Mouse (Mus musculus) kidney, embryonic 16.5 days (tissue): Measurements from ENCODE around the gene Pkmyt1. TPM values are rescaled to one million over a fixed set of nuclear protein-coding genes. Genes with fewer than 3 reads are reported as not detected.

Source experiments
- ATAC-seq: fragments of 200-750 bp; cut with Nextera tagmentation; 2 replicates; pipeline ENCODE4 v1.8.0; 2017; ENCODE audit warnings: moderate TSS enrichment; ENCODE audit not compliant: low FRiP score, low TSS enrichment
- H3K27ac ChIP-seq: fragments of 300-500 bp; sonication (generic); 2 replicates; pipeline ENCODE4 v1.5.1; 2014; ENCODE audit warnings: low read length
- H3K27me3 ChIP-seq: fragments of 300-500 bp; sonication (generic); 2 replicates; pipeline ENCODE4 v1.6.1; 2014; ENCODE audit warnings: low read length, control low read depth, mixed read lengths; ENCODE audit not compliant: insufficient read depth
- H3K36me3 ChIP-seq: fragments of 300-500 bp; sonication (generic); 2 replicates; pipeline ENCODE4 v1.6.1; 2014; ENCODE audit warnings: low read length, control low read depth, mixed read lengths; ENCODE audit not compliant: insufficient read depth
- H3K4me1 ChIP-seq: fragments of 300-500 bp; sonication (generic); 2 replicates; pipeline ENCODE4 v1.6.1; 2014; ENCODE audit warnings: low read length, control low read depth, mixed read lengths; ENCODE audit not compliant: insufficient read depth
- H3K4me2 ChIP-seq: fragments of 300-500 bp; sonication (generic); replicated peaks from 2 replicates; pipeline ENCODE4 v1.6.1; 2014; ENCODE audit warnings: low read depth, low read length
- H3K4me3 ChIP-seq: fragments of 300-500 bp; sonication (generic); 2 replicates; pipeline ENCODE4 v1.5.1; 2014; ENCODE audit warnings: mild to moderate bottlenecking, low read length
- H3K9ac ChIP-seq: fragments of 300-500 bp; sonication (generic); replicated peaks from 2 replicates; pipeline ENCODE4 v1.6.1; 2014; ENCODE audit warnings: low read length
- H3K9me3 ChIP-seq: fragments of 300-500 bp; sonication (generic); 2 replicates; pipeline ENCODE4 v1.6.1; 2016; ENCODE audit warnings: low read length, control low read depth
- WGBS: fragments of 180-500 bp; shearing (Covaris S2); extraction: QIAGEN DNeasy Blood & Tissue Kit; methylation state at CpG from one replicate; pipeline ENCODE4 v1.1.7; 2014; 5-methylcytosine and 5-hydroxymethylcytosine counted together
- polyA plus RNA-seq: library from polyadenylated mRNA; unstranded; fragments of >200 nt; fragmentation: Nextera tagmentation; extraction: Ambion mirVana; gene quantifications from 2 replicates; pipeline ENCODE4 v1.2.1, GENCODE M21; 2015

The Pkmyt1 gene
- 53.0 and 56.2 TPM in 2 replicates for polyA plus RNA-seq

DNA sequence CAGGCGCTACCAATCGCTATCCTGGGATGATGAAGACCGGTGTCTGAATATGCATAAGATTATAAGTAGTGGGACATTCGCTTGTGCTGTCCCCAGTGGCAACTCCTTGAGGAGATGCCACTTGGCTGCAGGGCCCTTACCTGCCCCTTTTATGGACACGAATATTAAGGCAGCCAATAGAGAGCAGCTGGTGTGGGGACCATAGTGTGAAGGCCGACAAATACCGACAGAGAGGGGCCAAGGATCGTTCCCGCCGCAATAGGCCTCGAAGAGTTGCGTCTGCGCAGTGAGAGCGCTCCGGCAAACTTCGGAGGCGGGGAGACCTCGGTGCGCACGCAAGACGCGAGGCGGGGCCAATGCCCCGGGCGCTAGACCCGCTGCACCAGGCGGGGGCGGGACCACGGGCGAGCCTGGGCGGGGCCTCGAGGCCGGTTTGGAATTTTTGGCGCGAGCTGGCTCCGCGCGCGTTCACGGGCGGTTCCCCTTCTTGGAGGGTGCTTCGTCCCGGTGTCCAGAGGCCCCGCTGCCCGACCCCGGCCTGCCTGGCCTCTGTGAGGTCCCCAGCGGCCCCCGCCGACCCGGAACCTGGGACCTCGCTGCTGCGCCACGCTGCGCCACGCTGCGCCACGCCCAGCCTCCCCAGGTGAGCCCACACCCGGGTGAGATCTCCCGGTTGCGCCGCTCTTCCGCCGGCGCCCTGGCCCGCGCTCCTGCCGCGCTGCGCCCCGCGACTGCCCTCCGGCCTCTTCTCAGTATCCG lies at the start of gene Pkmyt1:
TSS of gene Pkmyt1 (plus strand) at position 338 of the 759 bp plus-strand sequence.
- WGBS = 1% methylated on average over 72 of the region's 73 CpGs
- H3K4me3 ChIP-seq = peak within 1 kb of the TSS; percentile 84
- no peaks in the 10 kb centered on the region for H3K36me3 ChIP-seq
- H3K9me3 ChIP-seq = no peaks in the 10 kb centered on the region
- H3K27ac ChIP-seq = peak within 1 kb of the TSS; percentile 90
- H3K27me3 ChIP-seq = no peaks in the 10 kb centered on the region
- H3K9ac ChIP-seq = peak within 1 kb of the TSS; percentile 86
- peak within 1 kb of the TSS; percentile 59 for H3K4me2 ChIP-seq
- peak; percentile 93 for ATAC-seq
- H3K4me1 ChIP-seq = peaks cover 12% of the 10 kb centered on the region

- peak overlapping the region; percentile 65 for H3K4me3 ChIP-seq
- peak overlapping the region; percentile 74 for H3K9ac ChIP-seq
- H3K4me2 ChIP-seq = peak overlapping the region; percentile 91
- H3K36me3 ChIP-seq = no peaks in the 10 kb centered on the region
- no peak for ATAC-seq
- peaks cover 22% of the 10 kb centered on the region for H3K27me3 ChIP-seq
- peak overlapping the region; percentile 85 for H3K27ac ChIP-seq
- no peaks in the 10 kb centered on the region for H3K9me3 ChIP-seq
- WGBS = under 1% methylated on average over 31 of the region's 37 CpGs
- peaks cover 48% of the 10 kb centered on the region for H3K4me1 ChIP-seq
Measured at GRCm38 (mm10) chr17:23676473-23677031, 49.6 kb upstream of the Pkmyt1 start.

DNA sequence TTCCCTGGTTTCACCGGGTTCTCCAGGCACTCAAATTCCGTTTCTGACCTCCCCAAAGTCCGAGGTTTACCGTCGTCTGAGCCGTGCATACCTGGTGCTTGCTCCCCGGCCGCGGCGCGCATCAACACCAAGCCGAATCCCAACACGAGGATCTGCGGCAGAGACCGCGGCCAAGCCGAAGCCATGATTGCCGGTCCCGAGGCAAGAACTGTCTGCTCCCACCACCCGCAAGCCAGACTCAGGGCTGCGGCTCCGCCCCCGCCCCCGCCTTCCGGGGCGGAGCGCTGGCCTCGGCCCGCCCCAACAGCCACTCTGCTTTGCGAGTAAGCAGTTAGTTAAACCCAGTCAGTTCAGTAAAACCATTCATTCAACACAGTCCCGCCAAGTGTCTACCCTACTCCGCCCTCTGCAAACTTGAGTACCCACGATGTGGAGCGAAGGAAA lies 48.9 kb upstream of the Pkmyt1 start, which contains the start of gene Tnfrsf12a:
TSS of gene Tnfrsf12a (minus strand) at position 233 of the 444 bp plus-strand sequence.
- Histone ChIP-seq H3K36me3 (no peaks in the 10 kb centered on the region), H3K9ac (peak within 1 kb of the TSS; percentile 74), H3K4me1 (peaks cover 55% of the 10 kb centered on the region), H3K27ac (peak within 1 kb of the TSS; percentile 85), H3K4me2 (peak within 1 kb of the TSS; percentile 91), H3K9me3 (no peaks in the 10 kb centered on the region), H3K27me3 (peaks cover 27% of the 10 kb centered on the region), H3K4me3 (peak within 1 kb of the TSS; percentile 65)
- ATAC-seq = peak; percentile 24
- under 1% methylated on average over 34 of the region's 34 CpGs for WGBS

GRCm38 (mm10) chr17:23679127-23679835 lies 46.9 kb upstream of the Pkmyt1 start, which contains the start of gene Cldn6:
TSS of gene Cldn6 (plus strand) at chr17:23679249.
- ATAC-seq = no peak
- no peaks in the 10 kb centered on the region for H3K36me3 ChIP-seq
- peaks cover 39% of the 10 kb centered on the region for H3K27me3 ChIP-seq
- peaks cover 57% of the 10 kb centered on the region for H3K4me1 ChIP-seq
- H3K27ac ChIP-seq = peak within 1 kb of the TSS; percentile 54
- 3% methylated on average over 38 of the region's 38 CpGs for WGBS
- no peaks in the 10 kb centered on the region for H3K9me3 ChIP-seq
- peak within 1 kb of the TSS; percentile 74 for H3K9ac ChIP-seq
- H3K4me2 ChIP-seq = peak within 1 kb of the TSS; percentile 56
- peak within 1 kb of the TSS; percentile 52 for H3K4me3 ChIP-seq

DNA sequence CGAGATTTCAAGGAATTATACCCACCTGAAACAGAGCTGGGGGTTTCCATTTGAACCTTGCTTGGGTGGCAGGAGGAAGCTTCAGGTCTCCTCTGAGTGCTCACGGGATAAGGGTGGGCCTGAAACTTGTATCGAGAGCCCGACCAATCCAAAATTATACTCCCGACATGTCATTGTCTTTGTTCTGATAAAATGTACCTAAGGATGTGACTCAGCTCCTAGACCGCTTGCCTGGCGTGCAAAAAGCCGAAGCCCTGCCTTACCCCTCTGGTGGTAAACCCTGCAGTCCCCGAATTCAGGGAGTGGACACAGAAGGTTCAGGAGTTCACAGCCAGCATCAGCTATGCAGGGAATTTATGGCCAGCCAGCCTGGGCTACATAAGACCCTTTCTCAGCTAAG lies 45.8 kb upstream of the Pkmyt1 start:
- no peak for ATAC-seq
- 64% methylated on average over 9 of the region's 9 CpGs for WGBS
- Histone ChIP-seq H3K4me2 (peak overlapping the region; percentile 56), H3K36me3 (no peaks in the 10 kb centered on the region), H3K9ac (peak overlapping the region; percentile 74), H3K27me3 (peaks cover 43% of the 10 kb centered on the region), H3K27ac (peak overlapping the region; percentile 54), H3K9me3 (no peaks in the 10 kb centered on the region), H3K4me3 (peak overlapping the region; percentile 52), H3K4me1 (peaks cover 51% of the 10 kb centered on the region)

GRCm38 (mm10) chr17:23681086-23681485 lies 45.0 kb upstream of the Pkmyt1 start:
- no peak for ATAC-seq
- 46% methylated on average over 10 of the region's 10 CpGs for whole genome bisulfite sequencing
- Histone ChIP-seq H3K4me2 (peak overlapping the region; percentile 56), H3K27ac (peak overlapping the region; percentile 86; the same call in 1 of the 2 replicates), H3K9me3 (no peaks in the 10 kb centered on the region), H3K36me3 (no peaks in the 10 kb centered on the region), H3K4me3 (peak overlapping the region; percentile 52; the same call in 1 of the 2 replicates), H3K4me1 (peaks cover 43% of the 10 kb centered on the region), H3K9ac (0 out of 2 replicates have a peak overlapping the region, but pooled peaks have one; percentile 13), H3K27me3 (peaks cover 43% of the 10 kb centered on the region)

- peak; percentile 14; the same call in 1 of the 2 replicates for ATAC-seq
- Histone ChIP-seq H3K36me3 (no peaks in the 10 kb centered on the region), H3K9me3 (no peaks in the 10 kb centered on the region), H3K4me2 (peak overlapping the region; percentile 56), H3K9ac (peak overlapping the region; percentile 58), H3K27ac (peak overlapping the region; percentile 86), H3K27me3 (peaks cover 41% of the 10 kb centered on the region), H3K4me1 (peaks cover 37% of the 10 kb centered on the region), H3K4me3 (peak overlapping the region; percentile 49)
- WGBS = 28% methylated on average over 4 of the region's 4 CpGs
Measured at GRCm38 (mm10) chr17:23682092-23682491, 44.0 kb upstream of the Pkmyt1 start.

DNA sequence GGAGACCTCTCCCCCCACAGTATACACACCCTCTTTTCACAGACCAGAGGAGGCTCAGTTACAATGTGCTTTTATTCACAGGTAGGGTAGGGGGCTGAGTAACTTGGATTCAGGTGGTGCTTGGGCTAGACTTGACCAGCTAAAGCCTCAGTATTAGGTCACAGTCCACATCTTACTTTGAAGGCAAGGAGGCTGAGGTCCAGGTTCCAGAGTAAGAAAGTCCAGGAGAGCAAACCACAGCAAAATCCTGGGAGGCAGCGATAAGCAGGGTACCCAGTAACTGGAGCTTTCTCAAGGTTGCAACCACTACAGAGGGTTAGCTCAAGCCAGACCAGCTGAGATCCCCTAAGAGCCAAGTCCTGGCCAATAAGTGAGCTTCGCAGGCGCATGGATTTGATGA lies 43.6 kb upstream of the Pkmyt1 start:
- peaks cover 36% of the 10 kb centered on the region for H3K4me1 ChIP-seq
- peaks cover 41% of the 10 kb centered on the region for H3K27me3 ChIP-seq
- WGBS = 52% methylated on average over 3 of the region's 3 CpGs
- peak overlapping the region; percentile 56 for H3K4me2 ChIP-seq
- H3K27ac ChIP-seq = peak overlapping the region; percentile 86
- no peak for ATAC-seq
- peak overlapping the region; percentile 58 for H3K9ac ChIP-seq
- no peaks in the 10 kb centered on the region for H3K9me3 ChIP-seq
- H3K36me3 ChIP-seq = no peaks in the 10 kb centered on the region
- H3K4me3 ChIP-seq = peak overlapping the region; percentile 49

GRCm38 (mm10) chr17:23683226-23683625 lies 42.9 kb upstream of the Pkmyt1 start:
- Histone ChIP-seq H3K4me2 (peak overlapping the region; percentile 56), H3K4me1 (peaks cover 34% of the 10 kb centered on the region), H3K9me3 (no peaks in the 10 kb centered on the region), H3K4me3 (peak overlapping the region; percentile 49), H3K27ac (peak overlapping the region; percentile 86), H3K9ac (peak overlapping the region; percentile 58), H3K27me3 (peaks cover 41% of the 10 kb centered on the region), H3K36me3 (no peaks in the 10 kb centered on the region)
- peak; percentile 17 for ATAC-seq
- WGBS = 3% methylated on average over 15 of the region's 15 CpGs
